Mouse (Mus musculus) T-helper 2 cell (primary cell): ENCODE data around the gene Cacna1c.

ENCODE experiments used
- in situ Hi-C: fragments of 300-600 bp; cut with MboI, MseI; formaldehyde crosslinking; loops from one replicate; pipeline ENCODE4 v1.15.1; 2025; ENCODE audit warnings: high pct_unique_total_duplicates

The Cacna1c gene

DNA sequence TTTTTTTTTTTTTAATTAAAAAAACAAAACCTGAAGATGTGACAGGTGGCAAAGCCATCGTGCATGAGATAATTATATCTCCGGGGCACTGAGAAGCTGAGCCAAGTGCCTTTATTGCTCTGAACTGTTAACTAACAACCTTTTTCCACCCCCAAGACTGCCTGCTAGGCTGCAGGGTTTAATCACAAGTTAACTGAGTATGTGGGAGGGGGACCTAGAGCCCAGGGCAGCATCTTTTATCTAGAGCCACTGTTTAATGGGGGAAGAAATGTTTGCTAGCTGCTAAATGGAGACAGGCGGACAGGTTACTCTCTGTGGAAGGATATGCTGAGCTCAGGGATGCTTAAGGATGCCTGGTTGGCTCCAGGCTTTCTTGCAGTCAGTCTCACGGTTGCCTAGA lies 489.2 kb downstream of the Cacna1c start:
- in situ Hi-C loops = no loop called here

DNA sequence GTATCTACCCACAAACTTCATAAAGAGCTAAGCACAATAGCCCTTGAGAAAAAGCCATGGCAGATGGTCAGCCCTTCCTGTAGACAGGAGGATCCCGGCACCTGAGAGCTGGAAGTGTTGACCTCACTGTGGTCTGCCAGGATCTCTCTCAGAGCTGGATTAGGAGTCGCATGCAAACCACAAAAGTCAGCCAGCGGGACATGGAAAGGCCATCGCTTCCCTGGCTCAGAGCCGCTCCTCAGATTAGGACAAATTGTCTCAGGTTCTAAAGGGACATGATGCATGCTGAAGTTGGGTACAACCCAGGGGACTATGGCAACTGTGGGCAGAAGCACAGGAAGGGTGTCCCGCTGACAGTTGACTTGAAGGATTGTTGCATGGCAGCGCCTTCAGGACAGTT lies 490.4 kb downstream of the Cacna1c start:
- in situ Hi-C loops = no loop called here

DNA sequence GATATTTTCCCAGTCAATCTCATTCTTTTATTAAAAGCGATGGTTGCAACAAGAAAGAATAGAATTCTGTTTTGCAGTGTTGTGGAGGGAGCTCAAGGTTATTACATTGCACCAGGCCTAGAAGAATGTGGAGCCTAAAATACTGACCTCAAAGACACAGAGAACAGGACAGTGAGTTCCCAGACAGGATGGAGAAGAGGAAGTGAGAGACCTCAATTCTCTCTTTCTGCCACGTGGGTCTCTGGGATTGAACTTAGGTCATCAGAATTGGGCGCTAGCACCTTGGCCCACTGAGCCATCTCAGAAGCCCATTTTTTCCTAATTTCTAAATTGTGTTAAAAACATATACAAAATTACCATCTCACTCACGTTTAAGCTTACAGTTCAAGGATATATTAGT lies 501.6 kb downstream of the Cacna1c start:
- in situ Hi-C loops = no loop called here

DNA sequence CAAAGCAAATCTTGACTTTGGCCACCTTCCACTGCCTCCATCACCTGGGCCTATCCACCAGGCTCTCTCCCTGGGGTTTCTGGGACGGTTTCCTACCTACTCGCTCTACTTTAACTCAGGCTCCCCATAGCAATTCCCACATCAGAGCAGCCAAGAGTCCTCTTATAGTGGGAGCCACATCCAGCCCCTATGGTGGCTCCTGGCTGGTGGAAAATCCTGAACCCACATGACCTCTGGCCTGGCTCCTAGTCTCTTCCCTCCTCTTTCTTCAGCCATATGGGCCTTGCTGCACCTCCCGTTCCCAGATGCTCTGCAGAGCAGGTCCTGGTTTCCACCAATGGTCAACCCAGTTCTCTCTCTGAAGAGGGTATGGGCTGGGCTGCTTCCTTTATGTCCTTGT lies 506.8 kb downstream of the Cacna1c start:
- in situ Hi-C loops = no loop called here

DNA sequence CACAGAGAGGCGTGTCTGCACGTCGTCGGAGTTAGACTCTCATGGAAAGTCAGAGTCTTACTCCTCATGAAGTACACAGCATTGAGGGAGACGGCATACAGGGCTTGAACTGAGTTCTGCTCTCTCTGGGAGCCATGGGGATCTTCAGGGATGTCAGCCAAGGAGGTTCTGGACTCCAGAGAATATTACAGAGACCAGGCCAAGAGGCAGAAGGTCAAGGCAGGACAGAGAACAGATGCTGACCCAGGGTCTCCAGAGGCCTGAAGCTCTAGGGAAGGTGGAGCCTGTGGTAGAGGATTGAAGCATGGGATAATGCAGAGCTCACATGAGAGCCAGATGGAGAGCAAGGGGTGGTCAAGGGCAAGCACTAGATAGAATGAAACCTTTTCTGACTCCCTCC lies 507.4 kb downstream of the Cacna1c start:
- in situ Hi-C loops = no loop called here

DNA sequence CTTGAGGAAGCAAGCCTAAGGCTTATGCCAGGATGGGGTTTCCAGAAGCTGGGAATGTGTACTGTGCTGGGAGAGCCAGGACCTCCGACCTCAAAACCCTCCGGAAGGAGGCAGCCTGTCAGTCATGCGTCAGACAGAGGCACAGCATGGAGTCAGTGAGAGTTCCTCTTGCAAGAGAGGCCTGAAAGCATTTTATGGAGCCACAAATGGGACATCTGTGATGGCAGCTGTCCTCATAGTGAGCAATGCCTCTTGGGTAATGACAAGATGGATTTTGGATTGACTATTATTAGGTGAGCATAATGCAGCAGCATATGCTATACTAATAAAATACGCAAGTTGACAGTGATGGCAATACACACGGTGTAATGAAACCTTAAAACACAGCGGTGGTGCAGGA lies 515.4 kb downstream of the Cacna1c start:
- in situ Hi-C loops = no loop called here

DNA sequence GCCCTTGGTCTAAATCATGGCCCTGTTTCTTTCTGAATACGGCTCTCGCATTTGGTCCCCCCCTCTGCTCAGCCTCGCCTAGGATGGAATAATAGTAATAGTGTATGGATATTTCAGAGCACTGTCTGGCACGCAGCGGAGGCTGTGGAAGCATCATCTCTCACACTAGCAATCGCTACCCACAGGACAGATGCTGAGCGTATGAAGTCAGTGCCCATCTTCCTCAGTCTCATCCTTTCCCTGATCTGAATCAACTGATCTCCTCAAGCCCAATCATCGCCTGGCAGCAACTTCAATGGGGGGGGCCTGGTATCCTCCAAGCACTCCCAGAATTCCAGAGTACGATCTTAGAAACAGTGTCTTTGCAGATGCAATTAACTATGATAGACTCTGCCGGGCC lies 518.2 kb downstream of the Cacna1c start:
- in situ Hi-C loops = no loop called here

DNA sequence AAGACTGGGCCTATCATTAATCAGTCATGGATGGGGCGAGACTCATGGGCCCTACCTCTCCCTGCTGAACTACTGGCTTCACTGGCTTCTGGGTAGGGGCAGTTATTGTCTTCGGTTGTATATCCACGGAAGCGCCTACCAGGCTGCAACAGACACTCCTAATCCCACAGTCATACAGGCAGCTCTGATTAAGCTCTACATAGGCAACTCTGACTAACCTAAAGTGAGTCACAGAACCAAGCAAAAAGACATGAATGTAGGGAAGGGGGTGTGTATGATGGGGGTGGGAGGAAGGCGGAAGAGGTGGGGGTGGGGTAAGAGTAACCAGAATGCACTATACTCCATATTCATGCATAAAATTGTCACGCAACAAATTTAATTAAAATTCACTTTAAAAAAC lies 518.9 kb downstream of the Cacna1c start:
- in situ Hi-C loops = no loop called here

DNA sequence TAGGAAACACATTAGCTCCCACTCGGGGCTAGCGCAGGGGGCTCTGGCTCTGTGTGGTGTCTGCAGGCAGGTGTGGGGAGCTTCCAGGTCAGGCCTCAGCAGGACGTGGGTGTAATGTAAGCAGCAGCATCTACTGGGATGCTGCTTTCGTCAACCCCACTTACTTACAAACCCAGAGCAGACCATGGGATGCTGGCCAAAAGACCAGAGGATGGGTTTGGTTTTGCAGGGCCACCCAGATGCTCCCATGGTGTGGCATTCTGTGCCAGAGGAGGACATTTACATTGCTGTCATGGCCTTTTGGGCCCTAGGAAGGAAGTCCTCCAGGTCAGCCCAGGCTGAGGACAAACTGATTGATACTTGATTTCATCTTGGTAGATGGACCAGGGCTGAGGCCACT lies 521.4 kb downstream of the Cacna1c start:
- in situ Hi-C loops = no loop called here

DNA sequence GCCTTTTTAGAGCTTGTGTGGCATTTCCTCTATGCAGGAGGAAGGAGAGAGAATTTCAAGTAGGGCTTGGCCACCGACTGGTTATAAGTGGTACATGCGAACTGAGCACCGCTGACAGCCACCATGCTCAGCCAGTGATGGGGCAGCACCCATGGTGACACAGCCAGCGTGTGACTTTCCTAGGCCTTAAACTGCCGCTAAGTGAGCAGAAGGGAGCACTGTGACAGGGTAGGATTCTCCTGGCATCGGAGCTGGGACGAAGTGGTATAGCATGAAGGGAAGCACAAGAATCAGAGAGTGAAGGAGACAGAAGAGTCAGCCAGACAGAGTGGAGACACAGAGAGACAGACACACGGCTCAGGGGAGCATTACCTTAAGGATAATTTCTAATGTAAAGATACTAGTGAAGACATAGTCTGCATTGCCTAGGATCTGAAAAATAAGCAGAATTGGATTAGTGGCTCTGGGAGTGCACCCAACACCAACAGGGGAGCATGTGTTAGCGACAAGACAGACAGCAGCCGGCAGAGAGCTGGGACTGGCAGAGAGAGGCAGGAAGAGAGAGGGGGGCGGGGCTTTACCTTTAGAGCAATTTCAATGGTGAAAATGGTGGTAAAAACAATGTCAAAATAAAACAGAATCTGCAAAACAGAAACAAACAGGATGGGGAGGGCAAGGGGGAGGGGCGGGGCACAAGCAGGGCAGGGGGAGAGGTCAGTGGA lies 522.1 kb downstream of the Cacna1c start:
- in situ Hi-C loops = no loop called here

DNA sequence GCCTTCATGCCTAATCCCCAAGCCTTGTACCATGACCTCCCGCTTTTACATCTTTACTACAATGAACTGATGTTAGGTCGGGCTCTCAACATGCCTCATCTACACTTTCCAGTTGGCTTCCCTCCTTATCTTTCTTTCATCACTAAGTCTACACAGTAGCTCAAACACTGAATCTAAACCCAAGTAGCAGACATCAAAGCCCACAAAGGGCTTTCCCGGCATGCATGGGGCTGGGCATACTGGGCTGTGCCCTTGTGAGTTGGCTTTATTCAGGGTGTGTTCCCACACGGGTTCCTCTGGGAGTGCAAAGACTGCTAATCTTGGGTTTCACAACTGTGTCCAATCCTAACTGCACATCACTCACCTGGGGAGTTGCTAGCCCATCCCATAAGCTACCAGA lies 542.9 kb downstream of the Cacna1c start:
- in situ Hi-C loops = no loop called here

DNA sequence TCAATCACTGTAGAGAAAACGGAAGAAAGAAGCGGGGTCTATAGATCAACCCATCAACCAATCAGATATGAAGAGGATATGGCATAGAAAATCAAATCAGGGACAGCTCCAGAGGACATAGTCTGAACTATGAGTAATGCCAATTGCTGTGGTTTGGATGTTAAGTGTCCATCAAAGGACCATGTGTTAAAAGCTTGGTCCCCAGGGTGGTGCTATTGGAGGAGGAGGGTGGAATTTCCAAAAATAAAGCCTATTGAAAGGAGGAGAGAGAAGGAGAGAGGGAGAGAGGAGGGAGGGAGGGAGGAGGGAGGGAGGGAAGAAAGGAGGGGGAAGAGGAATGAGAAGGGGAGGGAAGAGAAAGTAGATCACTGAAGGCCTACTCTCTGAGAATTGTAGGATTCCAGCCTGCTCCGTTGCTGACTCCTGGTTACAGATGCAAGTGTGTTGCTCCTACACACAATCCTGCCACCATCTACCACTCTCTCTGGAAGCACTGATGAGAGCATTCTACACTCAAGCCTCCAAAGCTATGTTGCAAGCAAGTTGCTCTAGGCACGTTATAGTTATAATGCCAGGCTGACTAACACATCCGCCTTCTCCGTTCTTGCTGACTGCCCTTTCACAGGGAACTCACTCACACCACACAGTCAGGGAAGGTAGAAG lies 547.0 kb downstream of the Cacna1c start:
- in situ Hi-C loops = loop anchor here (10.0 to 25.0 kb wide), 2 partner anchors 488 to 576 kb away; no protein-coding TSS in a partner anchor

DNA sequence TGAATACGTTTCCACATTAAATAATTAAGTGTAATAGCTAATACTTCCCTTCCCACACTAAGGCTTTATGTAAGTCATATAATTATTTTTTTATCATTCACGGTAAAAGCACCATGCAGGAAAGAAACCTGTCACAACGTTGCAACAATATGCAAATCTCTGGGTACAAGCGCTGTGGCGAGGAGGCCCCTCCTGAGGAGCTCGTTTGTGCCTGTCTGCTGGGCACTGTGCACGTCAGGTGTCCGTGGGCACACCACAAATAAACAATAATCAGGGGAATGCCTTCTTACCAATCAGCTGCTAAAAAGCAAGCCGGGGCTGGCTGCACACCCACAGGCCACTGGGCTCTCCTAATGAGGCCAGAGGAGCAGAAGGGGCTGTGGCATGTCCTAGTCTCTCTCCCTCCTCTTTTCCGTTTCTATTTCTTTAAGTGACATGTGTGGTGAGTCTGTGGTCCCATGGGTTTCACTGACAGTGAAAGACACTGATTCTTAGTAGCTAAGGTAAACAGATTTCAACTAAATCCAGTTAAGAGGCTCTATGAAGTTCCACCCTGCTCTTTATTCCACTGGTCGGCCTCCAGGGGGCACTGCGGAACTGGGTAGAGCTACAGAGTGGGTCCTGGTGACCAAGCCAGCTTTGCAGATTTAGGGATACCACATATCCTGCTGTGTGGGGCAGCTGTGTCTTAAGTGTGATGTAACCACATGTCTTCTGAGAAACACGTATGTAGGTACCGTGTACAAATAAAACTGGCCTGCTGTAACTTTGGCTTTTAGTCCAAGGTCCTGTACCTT lies 549.8 kb downstream of the Cacna1c start:
- in situ Hi-C loops = loop anchor here (10.0 to 25.0 kb wide), 2 partner anchors 491 to 578 kb away; no protein-coding TSS in a partner anchor

DNA sequence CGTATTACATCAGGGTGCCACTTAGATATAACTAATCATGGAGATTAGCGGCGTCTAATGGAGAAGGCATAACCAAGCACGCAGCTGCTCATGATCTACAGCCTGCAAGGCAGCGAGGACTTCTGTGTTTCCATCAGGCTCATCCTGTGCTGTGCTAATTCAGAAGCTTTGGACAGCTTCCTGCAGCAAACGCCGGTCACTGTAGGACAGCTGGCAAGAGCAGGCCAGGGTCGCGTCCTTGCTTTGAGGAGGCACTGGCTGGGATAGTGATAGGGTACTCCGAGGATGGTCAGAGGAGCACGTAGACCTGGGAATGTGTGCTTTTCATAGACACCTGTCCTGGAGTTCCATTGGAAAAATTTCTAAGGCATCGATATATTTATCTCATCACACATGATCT lies 551.4 kb downstream of the Cacna1c start:
- in situ Hi-C loops = loop anchor here (10.0 to 25.0 kb wide), 2 partner anchors 492 to 580 kb away; no protein-coding TSS in a partner anchor

DNA sequence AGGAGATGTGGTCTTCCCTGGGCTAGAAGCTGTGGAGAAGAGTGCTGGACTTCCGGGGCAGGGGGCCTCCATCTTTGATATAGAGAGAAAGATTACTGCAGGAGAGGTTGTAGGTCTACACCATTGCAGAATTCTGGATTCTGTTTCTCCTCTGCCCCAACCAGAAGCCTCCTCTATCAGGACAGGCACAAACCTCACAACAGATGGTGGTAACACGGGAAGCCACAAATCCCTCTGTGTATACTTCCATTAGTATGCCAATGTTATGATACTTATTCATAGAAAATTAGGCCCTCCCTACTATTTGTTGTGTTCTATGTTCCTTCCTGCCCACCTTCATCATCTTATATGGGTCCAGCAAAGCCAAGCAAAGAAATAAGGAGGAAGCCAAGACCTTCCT lies 552.7 kb downstream of the Cacna1c start:
- in situ Hi-C loops = loop anchor here (10.0 to 25.0 kb wide), 2 partner anchors 494 to 581 kb away; no protein-coding TSS in a partner anchor

DNA sequence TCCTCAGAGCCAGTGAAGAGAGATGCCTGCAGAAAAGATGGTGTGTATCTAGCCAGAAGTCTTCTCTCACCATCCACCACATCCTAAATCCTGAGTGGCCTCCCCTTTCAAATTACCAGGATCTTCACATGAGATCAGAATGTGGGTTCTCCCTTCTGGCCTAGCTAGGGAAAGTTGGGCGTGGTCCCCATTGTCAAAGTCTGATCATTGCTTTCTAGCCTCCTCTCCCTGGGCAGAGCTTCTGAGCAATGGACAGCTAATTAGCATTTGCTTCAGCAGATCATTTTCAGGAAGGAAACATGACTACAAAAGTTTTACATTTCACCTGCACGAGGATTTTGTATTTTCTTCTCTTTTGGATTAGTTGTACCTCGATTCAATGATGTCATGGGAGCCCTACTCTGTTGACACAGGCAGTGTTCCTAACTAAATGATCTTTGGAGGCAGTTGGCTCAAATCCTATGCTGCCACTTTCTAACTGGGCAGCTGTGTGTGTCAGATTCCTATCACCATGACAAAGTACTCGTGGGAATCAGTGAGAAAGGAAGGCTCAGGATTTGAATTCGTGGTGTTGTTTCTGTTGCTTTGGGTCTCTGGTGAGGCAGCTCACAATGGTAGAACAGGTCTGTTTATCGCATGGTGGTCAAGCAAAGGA lies 554.4 kb downstream of the Cacna1c start:
- in situ Hi-C loops = loop anchor here (10.0 to 25.0 kb wide), 2 partner anchors 496 to 583 kb away; no protein-coding TSS in a partner anchor

DNA sequence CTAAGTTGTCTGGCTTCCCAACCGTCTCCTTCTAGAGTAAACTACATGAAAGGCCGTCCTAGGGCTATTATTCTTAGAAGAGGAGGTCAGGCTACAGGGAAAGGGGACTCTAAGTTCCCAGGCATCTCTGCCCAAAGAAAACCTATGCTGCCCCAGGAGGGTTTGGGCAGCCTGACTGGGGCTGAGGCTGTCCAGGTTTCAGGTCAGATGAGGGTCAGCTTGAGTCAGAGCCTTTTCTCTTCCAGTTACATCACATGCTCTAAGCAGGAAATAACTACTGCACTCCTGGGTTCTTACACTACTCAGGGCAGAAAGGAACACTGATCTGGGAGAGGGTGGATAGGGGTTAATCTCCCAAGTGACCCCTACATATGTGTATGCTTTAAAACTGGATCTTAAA lies 556.4 kb downstream of the Cacna1c start:
- in situ Hi-C loops = loop anchor here (10.0 to 25.0 kb wide), 2 partner anchors 497 to 585 kb away; no protein-coding TSS in a partner anchor

DNA sequence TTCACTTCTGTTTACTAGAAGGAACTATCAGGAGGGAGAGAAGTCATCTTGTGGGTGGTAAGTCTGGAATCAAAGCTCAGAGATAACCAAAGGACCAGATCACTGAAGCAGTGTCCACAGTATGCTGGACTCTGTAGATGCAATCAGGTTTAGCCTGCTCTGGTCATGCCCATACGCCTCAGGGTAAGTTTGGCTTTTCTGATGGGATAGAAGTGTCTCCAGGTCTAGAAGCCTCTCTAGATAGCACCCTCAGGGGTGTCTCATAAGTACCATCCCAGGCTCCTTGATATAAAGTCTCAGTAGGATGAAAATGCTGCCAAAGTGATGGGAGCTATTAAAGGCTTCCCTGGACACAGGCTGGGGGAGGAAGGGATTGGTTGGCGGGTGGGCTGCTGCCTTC lies 557.3 kb downstream of the Cacna1c start:
- in situ Hi-C loops = loop anchor here (25.0 kb wide), 1 partner anchor 498 kb away; no protein-coding TSS in a partner anchor

DNA sequence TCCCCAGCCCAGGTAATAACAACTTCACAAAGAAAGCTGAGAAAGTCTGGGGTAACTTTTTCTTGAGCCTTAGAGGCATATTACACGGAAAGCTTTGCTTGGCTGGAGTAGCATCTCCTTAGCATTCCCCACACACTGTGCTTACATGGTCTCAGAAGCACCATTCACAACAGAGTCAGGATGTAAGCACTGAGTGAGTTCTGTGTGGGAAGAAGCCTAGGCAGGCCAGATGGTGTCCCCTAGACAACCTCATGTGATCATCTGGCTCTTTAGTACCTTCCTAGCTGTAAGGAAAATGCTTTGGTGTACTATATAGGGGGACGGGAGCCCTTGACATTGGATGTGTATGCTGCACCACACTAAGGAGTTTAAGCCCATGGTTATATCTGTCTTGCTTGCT lies 563.7 kb downstream of the Cacna1c start:
- in situ Hi-C loops = loop anchor here (25.0 kb wide), 1 partner anchor 505 kb away; no protein-coding TSS in a partner anchor

DNA sequence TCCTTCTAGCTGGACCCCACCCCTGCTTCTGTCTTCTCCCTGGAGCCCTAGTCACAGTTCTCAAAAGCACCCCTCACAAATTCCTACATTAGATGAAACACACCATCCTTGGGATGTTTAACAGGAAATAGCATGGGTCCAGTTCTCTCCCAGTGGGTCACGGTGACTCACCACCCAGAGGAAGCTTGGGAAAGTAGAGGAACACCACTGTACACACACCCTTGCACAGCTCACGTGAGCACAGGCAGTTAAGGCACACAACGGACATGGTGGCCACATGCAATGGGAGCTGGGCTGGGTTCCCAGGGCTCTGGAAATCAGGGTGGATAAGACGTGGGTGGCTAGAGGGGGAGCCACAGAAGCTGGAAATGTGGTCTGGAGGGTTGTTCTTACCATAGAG lies 566.2 kb downstream of the Cacna1c start:
- in situ Hi-C loops = loop anchor here (25.0 kb wide), 1 partner anchor 507 kb away; no protein-coding TSS in a partner anchor

DNA sequence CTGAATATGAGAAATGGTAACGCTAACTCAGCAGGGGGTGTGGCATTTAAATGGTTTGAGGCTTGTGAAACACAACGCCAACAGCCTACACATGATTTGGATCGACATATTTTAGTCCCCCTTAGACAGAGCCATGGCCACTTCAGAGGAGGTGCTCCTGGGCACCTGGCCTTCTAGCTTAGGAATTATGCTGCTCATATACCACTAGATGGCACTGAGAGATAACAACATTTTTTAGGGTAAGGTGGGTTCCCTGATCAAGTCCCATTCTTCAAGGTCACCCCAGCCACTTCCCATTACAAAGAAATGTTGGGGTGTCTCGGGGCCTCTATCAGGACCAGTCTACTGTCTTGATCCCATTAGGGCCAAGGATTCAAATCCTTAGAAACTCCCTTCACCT lies 570.0 kb downstream of the Cacna1c start:
- in situ Hi-C loops = loop anchor here (25.0 kb wide), 1 partner anchor 511 kb away; no protein-coding TSS in a partner anchor
